Mouse (Mus musculus) heart, adult 2 months (tissue): ENCODE results near the gene Spag4. TPM values are rescaled to one million over a fixed set of nuclear protein-coding genes. Genes with fewer than 3 reads are reported as not detected.

Experiments used
- DNase-seq, 2 experiments: peaks; one replicate each; pipeline ENCODE4 v3.0.0; 2021
- H3K27ac ChIP-seq: fragments of 200-600 bp; 2 replicates; pipeline ENCODE4 v1.8.1; 2022
- H3K27me3 ChIP-seq: fragments of 200-500 bp; 2 replicates; pipeline ENCODE4 v1.6.1; 2012; ENCODE audit warnings: mild to moderate bottlenecking, low read length, inconsistent platforms, mixed read lengths; ENCODE audit not compliant: control insufficient read depth, insufficient read depth
- H3K36me3 ChIP-seq: fragments of 200-500 bp; 2 replicates; pipeline ENCODE4 v1.6.1; 2012; ENCODE audit warnings: low read length, inconsistent platforms; ENCODE audit not compliant: control insufficient read depth, insufficient read depth
- H3K4me1 ChIP-seq: fragments of 200-500 bp; 2 replicates; pipeline ENCODE4 v1.6.1; 2011; ENCODE audit warnings: low read length; ENCODE audit not compliant: control insufficient read depth, insufficient read depth
- H3K4me3 ChIP-seq: fragments of 200-600 bp; 2 replicates; pipeline ENCODE4 v1.8.1; 2022
- H3K79me2 ChIP-seq: fragments of 200-500 bp; replicated peaks from 2 replicates; pipeline ENCODE4 v1.6.1; 2012; ENCODE audit warnings: mild to moderate bottlenecking, inconsistent platforms, low read length, moderate library complexity, mixed read lengths; ENCODE audit not compliant: control insufficient read depth, insufficient read depth
- H3K9ac ChIP-seq: fragments of 200-500 bp; 2 replicates; pipeline ENCODE4 v1.6.1; 2012; ENCODE audit warnings: low read depth, mild to moderate bottlenecking, control low read depth, inconsistent platforms, low read length, mixed read lengths
- CTCF ChIP-seq: fragments of 200-600 bp; IDR thresholded peaks from 2 replicates; pipeline ENCODE4 v1.8.1; 2022; ENCODE audit warnings: antibody characterized with exemption, mild to moderate bottlenecking, moderate library complexity
- EP300 ChIP-seq: fragments of 200-500 bp; IDR thresholded peaks from 2 replicates; pipeline ENCODE4 v1.6.1; 2011; ENCODE audit warnings: low read depth, low read length, control low read depth; ENCODE audit not compliant: insufficient read depth
- POLR2A ChIP-seq: fragments of 200-500 bp; IDR thresholded peaks from 2 replicates; pipeline ENCODE4 v1.6.1; 2011; ENCODE audit warnings: mild to moderate bottlenecking, low read depth, low read length, control low read depth; ENCODE audit not compliant: insufficient read depth
- WGBS: fragments of 180-500 bp; shearing (Covaris S2); methylation state at CpG from one replicate; pipeline ENCODE4 v1.1.7; 2018; 5-methylcytosine and 5-hydroxymethylcytosine counted together
- intact Hi-C: fragments of 180-260 bp; cut with DNase I; formaldehyde crosslinking; loops from one replicate; pipeline ENCODE4 v1.15.1; 2025
- long read RNA-seq: library from polyadenylated mRNA; stranded (forward); transcript quantifications from one replicate; pipeline ENCODE4 v2.0.0, GENCODE M21; 2021
- polyA plus RNA-seq: library from polyadenylated mRNA; depleted of rRNA; stranded (reverse); fragments of >200 nt; gene quantifications from 2 replicates; pipeline ENCODE4 v1.2.3, GENCODE M21; 2012; rRNA removed
- total RNA-seq, 2 experiments: library from RNA; stranded (reverse); gene quantifications; 2 replicates each; pipeline ENCODE4 v1.2.3; 2021

Spag4 gene
- 1 to 10 TPM in 1 of 2 experiments, under 1 TPM in 1; 0.99 to 1.8 TPM for total RNA-seq
- polyA plus RNA-seq = 1.7 and 2.4 TPM in 2 replicates
- long read RNA-seq, partial matches to known transcripts = 0 of 1 reads
- long read RNA-seq, other reads (novel, unspliced or antisense) = 1 of 1 reads

- no peaks in the 10 kb centered on the region for H3K36me3 ChIP-seq
- TF ChIP-seq EP300 (no peak), POLR2A (no peak), CTCF (no peak)
- peak within 1 kb of the TSS; percentile 38 for H3K27ac ChIP-seq
- peak within 1 kb of the TSS; percentile 75 for H3K9ac ChIP-seq
- no peaks in the 10 kb centered on the region for H3K79me2 ChIP-seq
- H3K27me3 ChIP-seq = no peaks in the 10 kb centered on the region
- peak; percentile 80 to 82 for DNase-seq
- H3K4me1 ChIP-seq = no peaks in the 10 kb centered on the region
- intact Hi-C loops = loop anchor here (5.0 kb wide), 1 partner anchor 47 kb away; the partner anchor contains the start of genes Cpne1 and Rbm12
- peak within 1 kb of the TSS; percentile 48 for H3K4me3 ChIP-seq
- 1% methylated on average over 73 of the region's 81 CpGs for WGBS
These were observed at the start of gene Spag4 for GRCm38 (mm10) chr2:156065099-156066041. TSS of gene Spag4 (plus strand) at chr2:156065175.

GRCm38 (mm10) chr2:156018106-156018505 is 46.9 kb upstream of the Spag4 start:
- Histone ChIP-seq H3K27ac (no peak overlapping the region), H3K27me3 (no peaks in the 10 kb centered on the region), H3K9ac (no peak overlapping the region), H3K4me3 (no peak overlapping the region), H3K4me1 (no peaks in the 10 kb centered on the region), H3K79me2 (no peaks in the 10 kb centered on the region), H3K36me3 (no peaks in the 10 kb centered on the region)
- WGBS = 87% methylated on average over 3 of the region's 3 CpGs
- intact Hi-C loops = no loop called here
- DNase-seq = no peak
- no peak for TF ChIP-seq EP300
- no peak for TF ChIP-seq POLR2A

GRCm38 (mm10) chr2:156021219-156021618 is 43.8 kb upstream of the Spag4 start:
- Histone ChIP-seq H3K4me1 (no peaks in the 10 kb centered on the region), H3K36me3 (no peaks in the 10 kb centered on the region), H3K27ac (no peak overlapping the region), H3K9ac (no peak overlapping the region), H3K79me2 (no peaks in the 10 kb centered on the region), H3K27me3 (no peaks in the 10 kb centered on the region), H3K4me3 (no peak overlapping the region)
- TF ChIP-seq EP300 = no peak
- TF ChIP-seq POLR2A = no peak
- no peak for TF ChIP-seq CTCF
- DNase-seq = no peak
- intact Hi-C loops = no loop called here
- 78% methylated on average over 8 of the region's 8 CpGs for WGBS

GRCm38 (mm10) chr2:156021765-156022164 is 43.2 kb upstream of the Spag4 start:
- intact Hi-C loops = no loop called here
- Histone ChIP-seq H3K4me3 (no peak overlapping the region), H3K27ac (no peak overlapping the region), H3K4me1 (no peaks in the 10 kb centered on the region), H3K36me3 (no peaks in the 10 kb centered on the region), H3K79me2 (no peaks in the 10 kb centered on the region), H3K9ac (no peak overlapping the region), H3K27me3 (no peaks in the 10 kb centered on the region)
- whole genome bisulfite sequencing = 88% methylated on average over 2 of the region's 2 CpGs
- no peak for DNase-seq
- TF ChIP-seq CTCF (no peak), EP300 (no peak), POLR2A (no peak)

- DNase-seq = no peak
- no peak overlapping the region for H3K27ac ChIP-seq
- H3K79me2 ChIP-seq = no peaks in the 10 kb centered on the region
- H3K4me1 ChIP-seq = no peaks in the 10 kb centered on the region
- H3K36me3 ChIP-seq = no peaks in the 10 kb centered on the region
- H3K27me3 ChIP-seq = no peaks in the 10 kb centered on the region
- H3K9ac ChIP-seq = no peak overlapping the region
- intact Hi-C loops = no loop called here
- H3K4me3 ChIP-seq = no peak overlapping the region
- TF ChIP-seq EP300 (no peak), CTCF (no peak), POLR2A (no peak)
These were observed 39.5 kb upstream of the Spag4 start for GRCm38 (mm10) chr2:156025482-156025881.

GRCm38 (mm10) chr2:156039390-156039789 is 25.6 kb upstream of the Spag4 start:
- H3K27ac ChIP-seq = no peak overlapping the region
- no peaks in the 10 kb centered on the region for H3K27me3 ChIP-seq
- 77% methylated on average over 3 of the region's 3 CpGs for WGBS
- intact Hi-C loops = no loop called here
- H3K36me3 ChIP-seq = no peaks in the 10 kb centered on the region
- no peak overlapping the region for H3K9ac ChIP-seq
- no peaks in the 10 kb centered on the region for H3K4me1 ChIP-seq
- TF ChIP-seq EP300 (no peak), CTCF (no peak), POLR2A (no peak)
- H3K79me2 ChIP-seq = no peaks in the 10 kb centered on the region
- no peak for DNase-seq
- H3K4me3 ChIP-seq = no peak overlapping the region
